Mouse (Mus musculus): ENCODE measurements at regions not wholly inside any gene's neighbourhood (a gene's known extent, or its start where the extent isn't known, plus 50 kb on each side); places are given as distances from the start of the nearest gene placed in this dataset.

DNA sequence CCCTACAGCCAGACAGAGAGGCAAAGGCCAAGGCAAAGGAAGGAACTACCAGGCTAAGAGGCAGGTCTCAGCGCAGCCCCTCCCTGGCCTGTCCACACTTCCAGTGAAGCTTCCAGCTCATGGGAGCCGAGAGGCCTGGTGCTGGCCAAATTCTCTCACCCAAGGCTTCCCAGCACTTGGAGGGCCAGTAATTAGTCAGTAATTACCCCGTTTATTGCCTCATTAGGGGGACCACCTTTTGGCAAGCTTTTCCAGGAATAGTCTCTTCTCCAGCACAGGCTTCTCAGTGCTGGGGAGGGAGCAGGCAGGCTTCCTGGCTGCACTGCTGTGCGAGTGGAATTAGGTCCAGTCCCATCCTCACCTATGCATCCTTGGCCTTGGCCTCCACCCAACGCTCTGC is 252.8 kb upstream of the Nxpe4 start:
- H3K9me3 ChIP-seq (replicated peaks; ENCODE audit: control insufficient read depth, low read length), result no peaks in the 10 kb centered on the region
- H3K4me2 ChIP-seq (ENCODE audit: low read depth, low read length), result no peak overlapping the region
- H3K27me3 ChIP-seq (ENCODE audit: control insufficient read depth, insufficient read depth, low read length), result no peaks in the 10 kb centered on the region
- H3K9ac ChIP-seq (replicated peaks; ENCODE audit: low read length), result no peak overlapping the region
- no peak overlapping the region for H3K27ac ChIP-seq (replicated peaks; ENCODE audit: low read depth, low read length)
- no peak overlapping the region for H3K4me3 ChIP-seq (ENCODE audit: low read depth, low read length)
- no peak for DNase-seq (ENCODE audit: low spot score)
- no peak for ATAC-seq (replicated peaks; ENCODE audit: insufficient number of reproducible peaks, low FRiP score, low TSS enrichment, low read depth)
- WGBS, result 57% methylated on average over 5 of the region's 5 CpGs
- H3K36me3 ChIP-seq (replicated peaks; ENCODE audit: control insufficient read depth, insufficient read depth, low read depth, low read length), result no peaks in the 10 kb centered on the region
- H3K4me1 ChIP-seq (ENCODE audit: control insufficient read depth, insufficient read depth, low read length), result peaks cover 3% of the 10 kb centered on the region; the same call in 1 of the 2 replicates

DNA sequence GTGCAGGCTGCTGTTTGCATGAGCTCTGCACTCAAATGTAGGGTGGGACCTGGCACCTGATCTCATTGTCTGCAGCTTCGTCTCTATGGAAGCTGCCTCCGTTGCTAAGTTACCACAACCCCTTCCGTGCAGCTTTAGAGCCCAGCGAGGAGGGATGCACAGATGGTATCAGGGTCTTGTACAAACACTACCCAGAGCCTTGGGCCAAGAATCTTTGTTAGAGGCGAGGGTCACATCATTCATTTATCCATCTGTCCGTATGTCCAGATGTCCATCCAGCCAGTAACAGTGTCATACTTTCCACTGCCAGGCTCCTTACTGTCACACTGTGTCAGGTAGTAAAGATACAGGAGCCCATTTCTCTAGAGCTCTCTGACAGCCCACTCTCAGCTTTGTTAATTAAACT is 251.3 kb upstream of the Nxpe4 start:
- no peak overlapping the region for H3K9ac ChIP-seq (replicated peaks; ENCODE audit: low read length)
- no peaks in the 10 kb centered on the region for H3K9me3 ChIP-seq (replicated peaks; ENCODE audit: control insufficient read depth, low read length)
- no peak overlapping the region for H3K4me2 ChIP-seq (ENCODE audit: low read depth, low read length)
- H3K27me3 ChIP-seq (ENCODE audit: control insufficient read depth, insufficient read depth, low read length), result no peaks in the 10 kb centered on the region
- ATAC-seq (replicated peaks; ENCODE audit: insufficient number of reproducible peaks, low FRiP score, low TSS enrichment, low read depth), result 0 out of 2 replicates have a peak, but pooled peaks have one; percentile 18
- H3K27ac ChIP-seq (replicated peaks; ENCODE audit: low read depth, low read length), result no peak overlapping the region
- peaks cover 3% of the 10 kb centered on the region; the same call in 1 of the 2 replicates for H3K4me1 ChIP-seq (ENCODE audit: control insufficient read depth, insufficient read depth, low read length)
- H3K4me3 ChIP-seq (ENCODE audit: low read depth, low read length), result no peak overlapping the region
- no peaks in the 10 kb centered on the region for H3K36me3 ChIP-seq (replicated peaks; ENCODE audit: control insufficient read depth, insufficient read depth, low read depth, low read length)
- WGBS, result 38% methylated on average over 6 of the region's 6 CpGs
- DNase-seq (ENCODE audit: low spot score), result no peak

DNA sequence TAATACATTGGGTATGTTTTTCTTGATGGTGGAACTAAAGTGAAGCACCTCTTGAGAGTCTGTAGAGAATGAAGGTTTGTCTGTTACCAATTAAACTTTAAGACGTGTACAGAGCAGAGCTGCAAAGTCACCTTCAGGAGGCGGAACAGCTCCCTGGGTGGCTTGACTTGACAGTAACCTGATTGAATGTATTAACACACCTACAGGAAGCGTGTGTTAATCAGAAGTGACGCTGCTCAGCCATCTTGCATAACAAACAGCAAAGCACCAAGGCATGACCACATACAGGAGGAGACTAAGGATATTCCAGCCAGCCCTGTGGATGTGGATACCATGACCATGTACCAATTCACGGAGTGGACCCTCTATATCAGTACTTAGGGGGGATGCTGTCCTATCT is 249.0 kb upstream of the Nxpe4 start:
- no peak overlapping the region for H3K27ac ChIP-seq (replicated peaks; ENCODE audit: low read depth, low read length)
- H3K4me3 ChIP-seq (ENCODE audit: low read depth, low read length), result no peak overlapping the region
- DNase-seq (ENCODE audit: low spot score), result no peak
- WGBS, result 71% methylated on average over 5 of the region's 5 CpGs
- H3K4me2 ChIP-seq (ENCODE audit: low read depth, low read length), result no peak overlapping the region
- ATAC-seq (replicated peaks; ENCODE audit: insufficient number of reproducible peaks, low FRiP score, low TSS enrichment, low read depth), result no peak
- no peaks in the 10 kb centered on the region for H3K9me3 ChIP-seq (replicated peaks; ENCODE audit: control insufficient read depth, low read length)
- no peak overlapping the region for H3K9ac ChIP-seq (replicated peaks; ENCODE audit: low read length)
- H3K36me3 ChIP-seq (replicated peaks; ENCODE audit: control insufficient read depth, insufficient read depth, low read depth, low read length), result no peaks in the 10 kb centered on the region
- peaks cover 3% of the 10 kb centered on the region; the same call in 1 of the 2 replicates for H3K4me1 ChIP-seq (ENCODE audit: control insufficient read depth, insufficient read depth, low read length)
- H3K27me3 ChIP-seq (ENCODE audit: control insufficient read depth, insufficient read depth, low read length), result no peaks in the 10 kb centered on the region

DNA sequence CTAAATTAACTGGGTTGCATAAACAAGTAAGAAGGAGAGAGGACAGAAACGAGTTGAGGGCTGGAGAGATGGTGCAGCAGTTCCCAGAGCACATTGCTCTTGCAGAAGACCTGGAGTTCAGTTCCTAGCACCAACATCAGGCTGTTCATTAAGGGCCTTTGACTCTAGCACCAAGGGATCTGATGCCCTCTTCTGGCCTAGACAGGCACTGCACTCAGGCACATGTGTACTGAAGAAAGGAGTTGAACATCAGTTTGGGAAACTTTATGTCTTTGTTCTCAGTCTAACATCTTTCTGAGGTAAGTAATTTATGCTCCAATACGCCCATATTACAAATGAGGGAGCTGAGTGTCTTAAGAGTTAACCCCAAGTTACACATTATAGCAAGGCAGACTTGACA is 226.5 kb upstream of the Nxpe4 start:
- Histone ChIP-seq H3K4me2 (ENCODE audit: low read depth, low read length) (no peak overlapping the region), H3K27me3 (ENCODE audit: control insufficient read depth, insufficient read depth, low read length) (no peaks in the 10 kb centered on the region), H3K9ac (replicated peaks; ENCODE audit: low read length) (no peak overlapping the region), H3K4me1 (ENCODE audit: control insufficient read depth, insufficient read depth, low read length) (no peaks in the 10 kb centered on the region), H3K4me3 (ENCODE audit: low read depth, low read length) (no peak overlapping the region), H3K9me3 (replicated peaks; ENCODE audit: control insufficient read depth, low read length) (no peaks in the 10 kb centered on the region), H3K27ac (replicated peaks; ENCODE audit: low read depth, low read length) (no peak overlapping the region), H3K36me3 (replicated peaks; ENCODE audit: control insufficient read depth, insufficient read depth, low read depth, low read length) (no peaks in the 10 kb centered on the region)
- DNase-seq (ENCODE audit: low spot score) (peak; percentile 20), ATAC-seq (replicated peaks; ENCODE audit: insufficient number of reproducible peaks, low FRiP score, low TSS enrichment, low read depth) (no peak)
- WGBS, result 79% methylated on average over 2 of the region's 2 CpGs

DNA sequence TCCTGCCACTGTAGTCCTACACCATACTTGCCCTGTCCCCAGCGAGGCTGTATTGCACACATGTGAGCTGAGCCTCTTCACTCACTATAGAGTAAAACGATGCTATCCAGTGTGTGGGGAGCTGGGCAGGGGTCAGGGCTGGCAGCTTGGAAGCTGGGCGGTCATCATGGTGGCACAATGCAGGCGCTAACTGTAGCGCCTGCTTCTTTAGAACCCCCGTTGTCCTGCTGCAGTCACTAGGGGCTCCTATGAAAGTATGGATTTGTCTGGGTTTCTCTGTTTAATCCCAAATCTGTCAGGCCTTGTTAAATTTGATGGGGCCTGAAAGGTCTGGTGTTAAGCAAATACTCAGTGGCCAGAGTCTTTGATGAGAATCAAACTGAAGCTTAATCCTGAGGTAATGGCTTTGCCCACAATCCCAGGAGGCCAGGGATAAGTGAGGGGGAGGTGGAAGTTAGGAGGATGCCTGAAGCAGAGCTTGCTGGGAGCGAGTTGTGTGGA is 225.8 kb upstream of the Nxpe4 start:
- no peak overlapping the region for H3K4me2 ChIP-seq (ENCODE audit: low read depth, low read length)
- no peaks in the 10 kb centered on the region for H3K4me1 ChIP-seq (ENCODE audit: control insufficient read depth, insufficient read depth, low read length)
- no peaks in the 10 kb centered on the region for H3K27me3 ChIP-seq (ENCODE audit: control insufficient read depth, insufficient read depth, low read length)
- peak; percentile 34; the same call in 1 of the 2 replicates for ATAC-seq (replicated peaks; ENCODE audit: insufficient number of reproducible peaks, low FRiP score, low TSS enrichment, low read depth)
- no peaks in the 10 kb centered on the region for H3K36me3 ChIP-seq (replicated peaks; ENCODE audit: control insufficient read depth, insufficient read depth, low read depth, low read length)
- no peak overlapping the region for H3K9ac ChIP-seq (replicated peaks; ENCODE audit: low read length)
- no peaks in the 10 kb centered on the region for H3K9me3 ChIP-seq (replicated peaks; ENCODE audit: control insufficient read depth, low read length)
- H3K27ac ChIP-seq (replicated peaks; ENCODE audit: low read depth, low read length), result no peak overlapping the region
- 48% methylated on average over 7 of the region's 7 CpGs for WGBS
- H3K4me3 ChIP-seq (ENCODE audit: low read depth, low read length), result no peak overlapping the region
- DNase-seq (ENCODE audit: low spot score), result peak; percentile 53

DNA sequence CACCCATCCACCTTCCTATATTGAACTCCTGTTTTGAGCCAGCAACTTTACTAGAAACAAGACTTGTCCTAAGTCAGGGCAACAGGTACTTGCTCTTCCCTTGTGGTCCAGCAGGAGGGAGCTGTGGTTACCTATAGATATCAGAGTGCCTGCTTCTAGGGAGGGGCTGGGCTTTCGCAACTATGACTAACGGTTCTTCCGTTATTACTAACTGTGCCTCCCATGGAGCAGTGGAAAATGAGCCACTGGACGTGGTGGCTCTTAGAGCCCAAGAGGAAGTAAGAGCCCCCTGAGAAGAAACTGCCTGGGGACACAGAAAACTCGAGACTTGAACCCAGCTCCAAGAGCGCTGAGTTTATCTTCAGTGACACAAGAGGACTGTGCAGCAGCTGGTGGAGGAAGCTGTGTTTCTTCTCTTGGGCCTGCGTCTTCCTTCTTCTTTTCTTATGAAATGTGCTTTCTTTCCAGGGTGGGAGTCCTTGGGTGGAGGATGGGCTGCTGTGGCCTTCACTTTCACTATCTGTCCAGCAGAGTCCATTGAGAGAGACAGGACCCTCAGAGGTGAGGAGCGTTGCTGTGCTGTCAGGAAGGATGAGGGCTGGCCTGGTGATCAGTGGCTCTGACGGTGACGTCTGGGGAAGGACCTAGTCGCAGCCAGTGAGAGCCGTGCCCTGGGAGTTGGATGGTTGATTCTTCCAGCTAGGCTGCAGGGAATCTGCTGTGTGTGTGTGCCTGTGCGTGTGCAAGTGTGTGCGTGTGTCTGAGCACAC is 222.7 kb upstream of the Nxpe4 start:
- Histone ChIP-seq H3K4me3 (ENCODE audit: low read depth, low read length) (no peak overlapping the region), H3K27me3 (ENCODE audit: control insufficient read depth, insufficient read depth, low read length) (no peaks in the 10 kb centered on the region), H3K36me3 (replicated peaks; ENCODE audit: control insufficient read depth, insufficient read depth, low read depth, low read length) (no peaks in the 10 kb centered on the region), H3K9me3 (replicated peaks; ENCODE audit: control insufficient read depth, low read length) (no peaks in the 10 kb centered on the region), H3K9ac (replicated peaks; ENCODE audit: low read length) (no peak overlapping the region), H3K4me1 (ENCODE audit: control insufficient read depth, insufficient read depth, low read length) (no peaks in the 10 kb centered on the region), H3K4me2 (ENCODE audit: low read depth, low read length) (no peak overlapping the region), H3K27ac (replicated peaks; ENCODE audit: low read depth, low read length) (no peak overlapping the region)
- DNase-seq (ENCODE audit: low spot score) (no peak), ATAC-seq (replicated peaks; ENCODE audit: insufficient number of reproducible peaks, low FRiP score, low TSS enrichment, low read depth) (no peak)
- WGBS, result 84% methylated on average over 14 of the region's 14 CpGs

DNA sequence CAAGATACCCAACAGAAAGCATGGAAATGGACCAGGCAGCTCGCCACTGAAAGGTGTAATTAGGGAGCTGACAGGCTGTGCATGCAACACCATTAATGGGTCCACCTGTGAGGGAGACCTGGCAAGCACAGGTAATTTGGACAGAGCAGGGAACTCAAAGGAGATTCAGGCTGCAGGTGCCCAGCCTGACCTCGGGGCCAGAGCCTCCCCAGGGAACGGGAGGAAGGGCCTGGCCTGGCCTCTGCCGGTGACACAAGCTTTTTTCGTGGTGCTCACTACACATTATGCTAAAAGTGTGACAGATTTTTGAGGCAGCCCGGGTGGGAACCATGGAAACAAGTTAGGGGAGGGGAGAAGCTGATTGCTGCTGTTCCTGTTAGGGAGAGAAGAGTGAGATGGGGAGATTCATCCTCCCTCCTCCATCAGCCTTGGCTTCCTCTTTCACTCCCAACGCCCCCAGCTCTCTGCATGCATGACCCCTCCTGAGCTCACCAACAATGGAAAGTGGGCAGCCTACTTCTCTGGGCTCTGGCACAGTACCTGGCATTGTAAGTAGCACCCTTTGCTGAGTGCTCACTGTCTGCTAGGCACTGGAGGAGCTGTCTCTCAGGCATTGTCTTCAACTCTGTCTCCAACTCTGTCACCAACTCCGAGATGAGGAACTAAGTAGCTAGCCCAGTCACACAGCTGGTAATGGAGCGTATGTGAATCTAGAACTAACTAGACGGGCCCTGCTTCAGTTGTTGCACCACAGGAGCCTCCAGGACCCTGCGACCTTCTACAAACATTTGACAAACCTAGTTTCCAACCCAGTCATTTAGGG is 218.9 kb upstream of the Nxpe4 start:
- no peak for DNase-seq (ENCODE audit: low spot score)
- Histone ChIP-seq H3K4me3 (ENCODE audit: low read depth, low read length) (no peak overlapping the region), H3K9ac (replicated peaks; ENCODE audit: low read length) (no peak overlapping the region), H3K36me3 (replicated peaks; ENCODE audit: control insufficient read depth, insufficient read depth, low read depth, low read length) (no peaks in the 10 kb centered on the region), H3K27ac (replicated peaks; ENCODE audit: low read depth, low read length) (no peak overlapping the region), H3K4me1 (ENCODE audit: control insufficient read depth, insufficient read depth, low read length) (no peaks in the 10 kb centered on the region), H3K27me3 (ENCODE audit: control insufficient read depth, insufficient read depth, low read length) (no peaks in the 10 kb centered on the region), H3K9me3 (replicated peaks; ENCODE audit: control insufficient read depth, low read length) (no peaks in the 10 kb centered on the region), H3K4me2 (ENCODE audit: low read depth, low read length) (no peak overlapping the region)
- WGBS, result 58% methylated on average over 11 of the region's 11 CpGs
- no peak for ATAC-seq (replicated peaks; ENCODE audit: insufficient number of reproducible peaks, low FRiP score, low TSS enrichment, low read depth)

DNA sequence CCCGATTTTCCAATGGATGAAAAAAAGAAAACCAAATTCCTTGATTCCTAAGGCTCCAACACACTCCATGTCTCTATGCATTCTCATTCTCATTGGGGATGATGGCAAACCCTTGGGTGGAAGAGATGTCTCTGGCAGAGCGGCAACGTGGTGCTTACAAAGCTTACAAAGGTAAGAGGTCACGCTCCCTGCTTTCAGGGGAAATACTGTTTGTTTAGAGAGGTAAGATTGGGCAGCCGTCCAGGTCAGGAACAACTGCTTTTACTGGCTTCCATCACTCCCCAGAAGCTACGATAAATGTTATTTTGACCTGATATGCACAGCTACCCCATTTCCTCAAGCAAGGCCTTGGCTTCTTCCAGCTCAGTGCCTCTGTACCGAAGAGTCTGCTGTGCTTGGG is 215.6 kb upstream of the Nxpe4 start:
- Histone ChIP-seq H3K4me3 (ENCODE audit: low read depth, low read length) (no peak overlapping the region), H3K4me1 (ENCODE audit: control insufficient read depth, insufficient read depth, low read length) (no peaks in the 10 kb centered on the region), H3K36me3 (replicated peaks; ENCODE audit: control insufficient read depth, insufficient read depth, low read depth, low read length) (no peaks in the 10 kb centered on the region), H3K4me2 (ENCODE audit: low read depth, low read length) (no peak overlapping the region), H3K27me3 (ENCODE audit: control insufficient read depth, insufficient read depth, low read length) (no peaks in the 10 kb centered on the region), H3K27ac (replicated peaks; ENCODE audit: low read depth, low read length) (no peak overlapping the region), H3K9me3 (replicated peaks; ENCODE audit: control insufficient read depth, low read length) (no peaks in the 10 kb centered on the region), H3K9ac (replicated peaks; ENCODE audit: low read length) (no peak overlapping the region)
- 66% methylated on average over 7 of the region's 7 CpGs for WGBS
- ATAC-seq (replicated peaks; ENCODE audit: insufficient number of reproducible peaks, low FRiP score, low TSS enrichment, low read depth), result no peak
- DNase-seq (ENCODE audit: low spot score), result no peak
